Mouse (Mus musculus) hindbrain, embryonic 16.5 days (tissue): ENCODE results near the gene Shank3. TPM values are rescaled to one million over a fixed set of nuclear protein-coding genes. Genes with fewer than 3 reads are reported as not detected.
A peak's percentile ranks its signal among the peaks of the same experiment; 100 is the strongest.

Experiments used
- ATAC-seq: fragments of 200-750 bp; cut with Nextera tagmentation; 2 replicates; pipeline ENCODE4 v1.8.0; 2017; ENCODE audit warnings: moderate TSS enrichment, moderate library complexity
- H3K27ac ChIP-seq: fragments of 300-500 bp; sonication (generic); 2 replicates; pipeline ENCODE4 v1.5.1; 2014; ENCODE audit warnings: low read depth, mild to moderate bottlenecking, control low read depth, low read length, moderate library complexity
- H3K27me3 ChIP-seq: fragments of 300-500 bp; sonication (generic); replicated peaks from 2 replicates; pipeline ENCODE4 v1.6.1; 2014; ENCODE audit warnings: low read length; ENCODE audit not compliant: control insufficient read depth, insufficient read depth
- H3K36me3 ChIP-seq: fragments of 300-500 bp; sonication (generic); 2 replicates; pipeline ENCODE4 v1.6.1; 2014; ENCODE audit warnings: mild to moderate bottlenecking, low read length, moderate library complexity, mixed read lengths; ENCODE audit not compliant: control insufficient read depth, insufficient read depth
- H3K4me1 ChIP-seq: fragments of 300-500 bp; sonication (generic); 2 replicates; pipeline ENCODE4 v1.6.1; 2014; ENCODE audit warnings: low read depth, low read length; ENCODE audit not compliant: control insufficient read depth, insufficient read depth
- H3K4me2 ChIP-seq: fragments of 300-500 bp; sonication (generic); 2 replicates; pipeline ENCODE4 v1.6.1; 2014; ENCODE audit warnings: mild to moderate bottlenecking, low read length, control low read depth, moderate library complexity
- H3K4me3 ChIP-seq: fragments of 300-500 bp; sonication (generic); 2 replicates; pipeline ENCODE4 v1.5.1; 2014; ENCODE audit warnings: mild to moderate bottlenecking, low read length, control low read depth, moderate library complexity
- H3K9ac ChIP-seq: fragments of 300-500 bp; sonication (generic); 2 replicates; pipeline ENCODE4 v1.6.1; 2014; ENCODE audit warnings: low read depth, mild to moderate bottlenecking, control low read depth, low read length, moderate library complexity
- H3K9me3 ChIP-seq: fragments of 300-500 bp; sonication (generic); 2 replicates; pipeline ENCODE4 v1.6.1; 2014; ENCODE audit warnings: mild to moderate bottlenecking, low read length, moderate library complexity; ENCODE audit not compliant: control insufficient read depth
- WGBS: fragments of 180-500 bp; shearing (Covaris S2); extraction: QIAGEN DNeasy Blood & Tissue Kit; methylation state at CpG from one replicate; pipeline ENCODE4 v1.1.7; 2014; 5-methylcytosine and 5-hydroxymethylcytosine counted together
- polyA plus RNA-seq: library from polyadenylated mRNA; unstranded; fragments of >200 nt; fragmentation: Nextera tagmentation; extraction: Ambion mirVana; gene quantifications from 2 replicates; pipeline ENCODE4 v1.2.1, GENCODE M21; 2015

Gene Shank3
- polyA plus RNA-seq, 1 experiment from 2014 or later = 8.4 TPM

DNA sequence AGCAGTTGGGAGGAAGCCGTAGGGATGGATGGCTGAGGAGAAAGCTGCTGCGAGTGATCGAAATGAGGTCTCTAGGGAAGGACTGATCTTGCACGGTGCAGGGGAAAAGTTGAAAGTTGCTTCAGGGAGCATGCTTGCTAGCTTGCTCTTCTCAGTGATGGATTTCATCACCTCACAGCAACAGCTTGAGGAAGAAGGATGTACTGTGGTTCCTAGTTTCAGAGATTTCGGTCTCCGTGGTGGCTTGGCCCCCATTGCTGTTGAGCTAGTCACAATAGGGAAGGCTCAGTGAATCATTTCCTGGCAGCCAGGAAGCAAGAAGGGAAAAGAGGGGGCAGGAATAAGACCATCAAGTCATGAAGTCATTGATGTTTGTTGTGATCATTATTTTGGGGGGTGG lies 56.2 kb downstream of the Shank3 start:
- Histone ChIP-seq H3K4me2 (no peak overlapping the region), H3K27ac (no peak overlapping the region), H3K4me1 (peaks cover 8% of the 10 kb centered on the region), H3K9me3 (no peaks in the 10 kb centered on the region), H3K9ac (no peak overlapping the region), H3K4me3 (no peak overlapping the region), H3K27me3 (peaks cover 8% of the 10 kb centered on the region), H3K36me3 (0 out of 2 replicates have a peak, but pooled peaks cover 3% of the 10 kb centered on the region)
- no peak for ATAC-seq
- 68% methylated on average over 6 of the region's 6 CpGs for WGBS

DNA sequence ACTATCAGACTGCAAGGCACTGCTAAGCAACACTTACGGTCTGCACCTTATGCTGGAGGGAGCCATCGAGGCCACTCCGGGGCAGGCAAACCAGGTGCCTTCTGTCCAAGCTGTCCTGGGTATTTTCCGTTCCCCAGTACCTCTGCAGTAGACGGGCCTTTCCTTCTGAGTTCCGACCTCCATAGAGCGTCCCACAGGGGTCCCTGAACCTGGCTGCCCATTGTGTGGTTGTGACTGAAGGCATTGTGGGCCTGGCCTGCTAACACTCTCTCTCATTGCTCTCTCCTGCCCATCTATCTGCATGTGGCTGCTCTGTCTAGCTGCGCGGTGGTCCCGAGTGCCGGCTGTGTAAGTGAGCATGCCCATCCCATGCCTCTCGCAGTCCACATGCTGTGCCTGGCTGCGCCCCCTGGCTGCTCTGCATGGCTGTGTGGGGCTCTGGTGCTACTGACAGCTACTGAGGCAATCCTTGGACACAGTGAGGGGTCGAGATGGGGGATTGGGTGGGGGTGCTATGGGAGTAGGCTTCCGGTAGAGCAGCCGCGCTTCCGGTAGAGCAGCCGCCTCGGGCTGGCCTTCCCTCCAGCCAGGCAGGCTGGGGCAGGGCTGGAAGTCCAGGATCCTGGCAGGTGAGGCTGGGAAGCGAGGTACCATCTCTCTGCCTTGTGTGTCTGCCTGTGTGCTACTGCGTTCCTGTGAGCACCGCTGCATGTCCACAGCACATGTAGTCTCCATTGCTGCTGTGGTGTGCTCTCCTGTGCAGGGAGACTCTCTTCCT lies 57.2 kb downstream of the Shank3 start:
- WGBS = 28% methylated on average over 22 of the region's 23 CpGs
- no peak overlapping the region for H3K27ac ChIP-seq

DNA sequence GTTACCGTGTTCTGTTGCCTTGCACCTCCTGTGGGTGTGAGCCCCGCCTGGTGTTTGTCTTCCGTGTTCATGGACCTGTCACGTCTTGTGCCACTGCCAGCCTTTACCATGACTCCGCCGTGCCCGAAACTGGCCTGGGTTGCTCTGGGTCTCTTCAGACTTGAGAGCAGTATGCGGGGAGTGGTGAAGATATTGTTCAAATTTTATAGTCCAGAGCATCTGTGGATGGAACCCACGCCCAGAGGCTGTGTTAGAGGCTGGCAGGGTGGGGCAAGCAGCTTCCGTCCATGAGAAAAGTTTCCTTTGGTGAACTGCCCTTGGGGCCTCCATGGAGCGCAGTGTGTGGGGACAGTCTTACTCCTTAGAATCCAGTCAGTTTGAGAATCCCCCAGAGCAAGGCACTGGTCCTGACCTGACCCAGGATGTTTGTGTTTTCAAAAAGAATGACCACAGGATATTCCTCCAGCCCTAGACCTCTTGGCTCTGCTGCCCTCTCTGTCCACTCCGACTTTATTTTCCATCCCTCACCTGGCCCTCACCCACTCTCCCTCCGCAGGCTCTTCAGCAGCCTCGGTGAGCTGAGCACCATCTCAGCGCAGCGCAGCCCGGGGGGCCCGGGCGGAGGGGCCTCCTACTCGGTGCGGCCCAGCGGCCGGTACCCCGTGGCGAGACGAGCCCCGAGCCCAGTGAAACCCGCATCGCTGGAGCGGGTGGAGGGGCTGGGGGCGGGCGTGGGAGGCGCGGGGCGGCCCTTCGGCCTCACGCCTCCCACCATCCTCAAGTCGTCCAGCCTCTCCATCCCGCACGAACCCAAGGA lies 58.0 kb downstream of the Shank3 start:
- 15% methylated on average over 36 of the region's 40 CpGs for WGBS
- Histone ChIP-seq H3K36me3 (no peaks in the 10 kb centered on the region), H3K9me3 (no peaks in the 10 kb centered on the region), H3K4me3 (peak overlapping the region; percentile 10; the same call in 1 of the 2 replicates), H3K4me2 (peak overlapping the region; percentile 33), H3K9ac (no peak overlapping the region), H3K4me1 (peaks cover 8% of the 10 kb centered on the region), H3K27ac (no peak overlapping the region), H3K27me3 (peaks cover 8% of the 10 kb centered on the region)
- ATAC-seq = no peak

More for the DNA sequence above, 57.2 kb downstream of the Shank3 start:
- no peaks in the 10 kb centered on the region for H3K9me3 ChIP-seq
- no peak overlapping the region for H3K4me3 ChIP-seq
- H3K9ac ChIP-seq = no peak overlapping the region; the same call in 1 of the 2 replicates
- peaks cover 8% of the 10 kb centered on the region for H3K27me3 ChIP-seq
- peak; percentile 34 for ATAC-seq
- H3K4me2 ChIP-seq = peak overlapping the region; percentile 10; the same call in 1 of the 2 replicates
- 0 out of 2 replicates have a peak, but pooled peaks cover 3% of the 10 kb centered on the region for H3K36me3 ChIP-seq
- peaks cover 8% of the 10 kb centered on the region for H3K4me1 ChIP-seq

DNA sequence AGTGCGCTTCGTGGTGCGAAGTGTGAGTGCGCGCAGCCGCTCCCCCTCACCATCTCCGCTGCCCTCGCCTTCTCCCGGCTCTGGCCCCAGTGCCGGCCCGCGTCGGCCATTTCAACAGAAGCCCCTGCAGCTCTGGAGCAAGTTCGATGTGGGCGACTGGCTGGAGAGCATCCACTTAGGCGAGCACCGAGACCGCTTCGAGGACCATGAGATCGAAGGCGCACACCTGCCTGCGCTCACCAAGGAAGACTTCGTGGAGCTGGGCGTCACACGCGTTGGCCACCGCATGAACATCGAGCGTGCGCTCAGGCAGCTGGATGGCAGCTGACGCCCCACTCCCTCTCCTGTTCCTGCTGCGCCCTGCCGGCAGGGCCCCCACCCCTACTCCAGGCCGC lies 58.6 kb downstream of the Shank3 start:
- H3K9me3 ChIP-seq = no peaks in the 10 kb centered on the region
- peaks cover 8% of the 10 kb centered on the region for H3K4me1 ChIP-seq
- no peak overlapping the region for H3K27ac ChIP-seq
- no peaks in the 10 kb centered on the region for H3K36me3 ChIP-seq
- H3K27me3 ChIP-seq = peaks cover 8% of the 10 kb centered on the region
- H3K4me3 ChIP-seq = peak overlapping the region; percentile 10; the same call in 1 of the 2 replicates
- 0 out of 2 replicates have a peak, but pooled peaks have one; percentile 9 for ATAC-seq
- no peak overlapping the region; the same call in 1 of the 2 replicates for H3K9ac ChIP-seq
- WGBS = 8% methylated on average over 34 of the region's 34 CpGs
- peak overlapping the region; percentile 33 for H3K4me2 ChIP-seq

DNA sequence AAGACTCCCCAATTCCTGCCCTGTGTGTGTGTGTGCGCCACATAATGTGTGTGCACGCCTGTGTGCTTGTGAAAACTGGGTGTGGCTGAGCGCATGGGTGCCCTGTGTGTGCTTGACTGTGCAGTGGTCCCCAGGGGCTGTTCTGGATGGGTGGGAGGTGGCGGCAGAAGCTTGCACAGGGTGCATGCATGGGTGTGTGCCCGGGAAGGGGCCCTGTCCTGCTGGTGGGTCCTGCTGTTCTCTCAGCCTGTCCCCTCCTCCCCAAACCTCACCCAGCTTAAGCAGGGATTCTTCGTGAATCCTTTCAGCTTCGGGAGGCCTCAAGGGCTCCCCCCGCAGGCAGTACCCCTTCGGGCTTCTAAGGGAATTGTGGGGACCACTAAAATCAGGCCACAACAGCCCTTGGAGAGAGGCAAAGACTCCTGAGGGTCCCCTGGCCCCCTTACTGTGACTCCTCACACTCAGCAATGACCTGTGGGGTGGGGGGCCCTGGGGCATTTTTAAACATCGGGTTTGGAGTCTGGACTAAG lies 59.8 kb downstream of the Shank3 start:
- ATAC-seq = 0 out of 2 replicates have a peak, but pooled peaks have one; percentile 24
- 50% methylated on average over 10 of the region's 10 CpGs for WGBS
- Histone ChIP-seq H3K9ac (no peak overlapping the region), H3K4me3 (no peak overlapping the region), H3K27ac (no peak overlapping the region), H3K36me3 (no peaks in the 10 kb centered on the region), H3K4me1 (peaks cover 8% of the 10 kb centered on the region), H3K27me3 (peaks cover 8% of the 10 kb centered on the region), H3K9me3 (no peaks in the 10 kb centered on the region), H3K4me2 (no peak overlapping the region)

DNA sequence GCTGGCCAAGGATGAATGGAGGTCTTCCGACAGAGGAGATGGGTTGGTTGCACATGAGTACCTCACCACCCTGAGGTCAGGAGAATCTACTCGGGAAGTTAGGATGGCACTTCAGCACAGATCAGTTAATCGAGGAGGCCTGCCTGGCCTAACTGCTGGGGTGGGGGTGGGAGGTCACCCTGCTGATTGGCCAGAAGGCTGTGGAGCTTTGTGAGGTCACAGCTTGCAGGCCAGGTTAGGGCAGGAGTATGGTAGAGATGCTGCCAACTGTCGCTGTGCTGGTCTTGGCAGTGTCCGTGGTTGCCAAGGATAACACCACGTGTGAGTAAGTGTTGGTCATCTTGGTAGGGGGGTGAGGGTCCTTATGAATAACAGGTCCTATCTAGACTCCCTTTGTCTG lies 68.7 kb downstream of the Shank3 start, which contains the start of gene Acr:
TSS of gene Acr (plus strand) at position 213 of the 400 bp plus-strand sequence.
- Histone ChIP-seq H3K4me2 (no peak within 1 kb of the TSS), H3K27ac (no peak within 1 kb of the TSS), H3K36me3 (no peaks in the 10 kb centered on the region), H3K9me3 (no peaks in the 10 kb centered on the region), H3K27me3 (no peaks in the 10 kb centered on the region), H3K9ac (no peak within 1 kb of the TSS), H3K4me3 (no peak within 1 kb of the TSS), H3K4me1 (no peaks in the 10 kb centered on the region)
- ATAC-seq = no peak
- 84% methylated on average over 6 of the region's 6 CpGs for WGBS

DNA sequence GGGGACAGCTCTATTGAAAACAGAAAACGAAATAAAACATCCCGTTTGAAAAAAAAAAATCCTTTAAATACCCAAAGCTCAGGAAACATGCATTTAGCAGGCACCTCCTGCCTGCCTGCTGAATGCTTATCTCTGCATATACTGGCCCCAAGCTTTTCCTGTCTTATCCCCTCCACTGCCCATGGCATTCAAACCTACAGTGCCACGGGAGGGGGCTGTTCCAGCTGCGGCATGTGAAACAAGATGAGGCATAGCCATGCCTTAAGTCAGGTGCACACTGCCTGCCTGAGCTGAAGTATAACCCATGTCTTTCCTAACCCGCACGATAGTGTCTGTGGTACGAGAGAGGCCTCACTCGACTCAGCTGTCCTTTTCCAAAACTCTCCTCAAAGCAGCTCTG lies 72.7 kb downstream of the Shank3 start:
- no peak for ATAC-seq
- 82% methylated on average over 8 of the region's 8 CpGs for WGBS
- no peak overlapping the region for H3K4me2 ChIP-seq
- no peaks in the 10 kb centered on the region for H3K36me3 ChIP-seq
- H3K4me3 ChIP-seq = no peak overlapping the region
- H3K9me3 ChIP-seq = no peaks in the 10 kb centered on the region
- no peak overlapping the region for H3K27ac ChIP-seq
- H3K27me3 ChIP-seq = no peaks in the 10 kb centered on the region
- H3K9ac ChIP-seq = no peak overlapping the region
- H3K4me1 ChIP-seq = no peaks in the 10 kb centered on the region

DNA sequence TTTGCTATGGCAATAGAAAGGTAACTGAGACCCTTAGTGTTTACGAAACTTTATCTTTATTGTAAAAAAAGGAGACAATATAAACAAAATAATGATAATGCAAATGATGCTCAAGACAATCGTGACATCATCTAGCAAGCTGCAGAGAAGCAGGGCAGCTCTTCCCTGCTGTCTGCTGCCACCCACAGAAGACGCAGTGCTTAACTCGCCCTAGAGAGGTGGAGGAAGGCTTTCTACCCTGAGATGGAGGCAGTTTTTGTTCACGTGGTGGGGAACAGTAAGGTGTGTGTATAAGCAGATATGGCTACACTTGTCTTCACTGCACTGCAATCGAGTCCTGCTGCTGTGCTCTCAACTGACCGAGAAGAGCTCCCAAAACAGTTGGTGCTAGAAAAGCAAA lies 83.1 kb downstream of the Shank3 start:
- H3K4me1 ChIP-seq = no peaks in the 10 kb centered on the region
- H3K27ac ChIP-seq = no peak overlapping the region
- no peaks in the 10 kb centered on the region for H3K27me3 ChIP-seq
- WGBS = 89% methylated on average over 7 of the region's 7 CpGs
- no peak overlapping the region for H3K4me3 ChIP-seq
- no peak overlapping the region for H3K9ac ChIP-seq
- no peaks in the 10 kb centered on the region for H3K9me3 ChIP-seq
- no peak for ATAC-seq
- peaks cover 11% of the 10 kb centered on the region for H3K36me3 ChIP-seq
- H3K4me2 ChIP-seq = no peak overlapping the region

DNA sequence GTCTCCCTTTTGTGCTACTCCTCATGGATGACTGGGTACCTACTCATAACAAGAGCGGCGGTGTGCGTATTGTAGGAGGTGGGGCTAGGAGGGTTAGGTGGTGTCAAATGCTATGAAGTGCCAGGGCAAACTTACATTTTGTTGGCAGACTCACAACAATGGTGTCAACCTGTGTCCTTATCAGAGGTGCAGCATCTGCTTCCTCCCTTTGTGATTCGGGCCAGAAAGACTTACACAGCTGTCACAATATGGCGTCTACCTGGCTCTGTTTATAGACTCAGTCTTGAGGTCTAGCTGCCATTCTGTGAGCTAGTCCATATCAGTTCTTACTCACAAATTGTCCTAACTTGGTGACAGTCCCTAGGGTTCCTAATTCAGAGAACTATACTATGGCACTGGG lies 85.7 kb downstream of the Shank3 start:
- Histone ChIP-seq H3K36me3 (peaks cover 11% of the 10 kb centered on the region), H3K4me2 (no peak overlapping the region), H3K27ac (no peak overlapping the region), H3K4me1 (peaks cover 1% of the 10 kb centered on the region), H3K4me3 (no peak overlapping the region), H3K27me3 (no peaks in the 10 kb centered on the region), H3K9ac (no peak overlapping the region), H3K9me3 (no peaks in the 10 kb centered on the region)
- ATAC-seq = no peak
- 86% methylated on average over 5 of the region's 5 CpGs for WGBS
